Mouse (Mus musculus): ENCODE data around the gene Sf3a3. TPM values are rescaled to one million over a fixed set of nuclear protein-coding genes. Genes with fewer than 3 reads are reported as not detected.

The Sf3a3 gene
- polyA plus RNA-seq, 1 experiment, result 59.7 TPM

- no peak for TF ChIP-seq POLR2A (IDR thresholded peaks at IDR 0.05; ENCODE audit: borderline replicate concordance, extremely low read depth, insufficient read depth, insufficient read length, poor library complexity, severe bottlenecking)
- TF ChIP-seq CTCF (IDR thresholded peaks at IDR 0.05; ENCODE audit: borderline replicate concordance, extremely low read depth, insufficient read depth, insufficient read length), result no peak
Measured at GRCm38 (mm10) chr4:124770624-124771023, 56.0 kb downstream of the Sf3a3 start.

GRCm38 (mm10) chr4:124772125-124772524, 57.5 kb downstream of the Sf3a3 start:
- TF ChIP-seq CTCF (IDR thresholded peaks at IDR 0.05; ENCODE audit: borderline replicate concordance, extremely low read depth, insufficient read depth, insufficient read length) (no peak), POLR2A (IDR thresholded peaks at IDR 0.05; ENCODE audit: borderline replicate concordance, extremely low read depth, insufficient read depth, insufficient read length, poor library complexity, severe bottlenecking) (no peak)
- no peak for DNase-seq (ENCODE audit: low read depth)

More at GRCm38 (mm10) chr4:124770624-124771023, 56.0 kb downstream of the Sf3a3 start:
- no peak for DNase-seq (ENCODE audit: low read depth)

GRCm38 (mm10) chr4:124773449-124773848, 58.9 kb downstream of the Sf3a3 start:
- TF ChIP-seq CTCF (IDR thresholded peaks at IDR 0.05; ENCODE audit: borderline replicate concordance, extremely low read depth, insufficient read depth, insufficient read length) (no peak), POLR2A (IDR thresholded peaks at IDR 0.05; ENCODE audit: borderline replicate concordance, extremely low read depth, insufficient read depth, insufficient read length, poor library complexity, severe bottlenecking) (no peak)
- DNase-seq (ENCODE audit: low read depth), result no peak

- no peak for DNase-seq (ENCODE audit: low read depth)
- TF ChIP-seq CTCF (IDR thresholded peaks at IDR 0.05; ENCODE audit: borderline replicate concordance, extremely low read depth, insufficient read depth, insufficient read length), result no peak
- no peak for TF ChIP-seq POLR2A (IDR thresholded peaks at IDR 0.05; ENCODE audit: borderline replicate concordance, extremely low read depth, insufficient read depth, insufficient read length, poor library complexity, severe bottlenecking)
Measured at GRCm38 (mm10) chr4:124773995-124774394, 59.4 kb downstream of the Sf3a3 start.

- no peak for TF ChIP-seq POLR2A (IDR thresholded peaks at IDR 0.05; ENCODE audit: borderline replicate concordance, extremely low read depth, insufficient read depth, insufficient read length, poor library complexity, severe bottlenecking)
- TF ChIP-seq CTCF (IDR thresholded peaks at IDR 0.05; ENCODE audit: borderline replicate concordance, extremely low read depth, insufficient read depth, insufficient read length), result no peak
- no peak for DNase-seq (ENCODE audit: low read depth)
Measured at GRCm38 (mm10) chr4:124774429-124774828, 59.9 kb downstream of the Sf3a3 start.

GRCm38 (mm10) chr4:124781361-124781760, 66.8 kb downstream of the Sf3a3 start:
- TF ChIP-seq CTCF (IDR thresholded peaks at IDR 0.05; ENCODE audit: borderline replicate concordance, extremely low read depth, insufficient read depth, insufficient read length) (no peak), POLR2A (IDR thresholded peaks at IDR 0.05; ENCODE audit: borderline replicate concordance, extremely low read depth, insufficient read depth, insufficient read length, poor library complexity, severe bottlenecking) (no peak)
- no peak for DNase-seq (ENCODE audit: low read depth)

Other genes with a start within 250 kb of the Sf3a3 start
- gene 3100002H09Rik, start 104.0 kb upstream of the Sf3a3 start, polyA plus RNA-seq (2012; rRNA removed), result 0.08 and 0.36 TPM in 2 replicates
- gene Pou3f1, start 58.0 kb upstream of the Sf3a3 start, polyA plus RNA-seq (2012; rRNA removed), result 21.3 and 23.1 TPM in 2 replicates
- 22.4 and 22.6 TPM in 2 replicates for gene Utp11, start 21.2 kb upstream of the Sf3a3 start, polyA plus RNA-seq (2012; rRNA removed)
- gene Fhl3, start 14.1 kb upstream of the Sf3a3 start, polyA plus RNA-seq (2012; rRNA removed), result 3.8 and 5.8 TPM in 2 replicates
- 44.9 and 47.3 TPM in 2 replicates for gene Inpp5b, start 27.1 kb downstream of the Sf3a3 start, polyA plus RNA-seq (2012; rRNA removed)
- 9.3 and 11.5 TPM in 2 replicates for gene Mtf1, start 87.3 kb downstream of the Sf3a3 start, polyA plus RNA-seq (2012; rRNA removed)
- gene Yrdc, start 135.9 kb downstream of the Sf3a3 start, polyA plus RNA-seq (2012; rRNA removed), result 56.4 and 79.6 TPM in 2 replicates
- 71.3 and 98.0 TPM in 2 replicates for gene 1110065P20Rik, start 136.4 kb downstream of the Sf3a3 start, polyA plus RNA-seq (2012; rRNA removed)
- 48.8 and 50.3 TPM in 2 replicates for gene Maneal, start 147.4 kb downstream of the Sf3a3 start, polyA plus RNA-seq (2012; rRNA removed)
- gene Epha10, start 166.1 kb downstream of the Sf3a3 start, polyA plus RNA-seq (2012; rRNA removed), result 18.0 and 25.0 TPM in 2 replicates
- 18.3 and 22.3 TPM in 2 replicates for gene 9930104L06Rik, start 222.3 kb downstream of the Sf3a3 start, polyA plus RNA-seq (2012; rRNA removed)
- gene Cdca8, start 224.5 kb downstream of the Sf3a3 start, polyA plus RNA-seq (2012; rRNA removed), result 29.5 and 34.1 TPM in 2 replicates

Measured in brain, embryonic 14.5 days (tissue).